Mouse (Mus musculus) kidney, postnatal 36 days (tissue): ENCODE measurements at regions not wholly inside any gene's neighbourhood (a gene's known extent, or its start where the extent isn't known, plus 50 kb on each side); places are given as distances from the start of the nearest gene placed in this dataset.

Experiments
- DNase-seq, 2 experiments: peaks; one replicate each; pipeline ENCODE4 v3.0.0; 2021 to 2022; ENCODE audit warnings: mixed read lengths in 2 of 2

- DNase-seq, result peak; percentile 7 to 37
Measured at GRCm38 (mm10) chr8:113582180-113582975, 53.0 kb upstream of the Mon1b start.

- DNase-seq, result peak in 1 of 2 experiments; percentile 30
Measured at GRCm38 (mm10) chr8:113583801-113584200, 51.6 kb upstream of the Mon1b start.
